Mouse (Mus musculus) megakaryocyte progenitor cell, adult 5-6 weeks (primary cell): ENCODE results near the gene Ttyh3. TPM values are rescaled to one million over a fixed set of nuclear protein-coding genes. Genes with fewer than 3 reads are reported as not detected.

Source experiments
- ATAC-seq: replicated peaks from 2 replicates; pipeline ENCODE4 v1.8.0; 2016; ENCODE audit warnings: mild to moderate bottlenecking, moderate TSS enrichment, inconsistent platforms; ENCODE audit not compliant: poor library complexity
- total RNA-seq, 2 experiments: library from RNA; stranded (forward) in 1 of 2; stranded (reverse) in 1 of 2; fragments of 157-497, 149-512 nt in 1 of 2; fragments of 200-1000 nt in 1 of 2; gene quantifications; 2 replicates each; pipeline versions ENCODE4 v1.2.3 to v1.2.4; 2015 to 2017

Ttyh3 gene
- total RNA-seq, 2 experiments from 2014 or later = 10.2 to 31.4 TPM

DNA sequence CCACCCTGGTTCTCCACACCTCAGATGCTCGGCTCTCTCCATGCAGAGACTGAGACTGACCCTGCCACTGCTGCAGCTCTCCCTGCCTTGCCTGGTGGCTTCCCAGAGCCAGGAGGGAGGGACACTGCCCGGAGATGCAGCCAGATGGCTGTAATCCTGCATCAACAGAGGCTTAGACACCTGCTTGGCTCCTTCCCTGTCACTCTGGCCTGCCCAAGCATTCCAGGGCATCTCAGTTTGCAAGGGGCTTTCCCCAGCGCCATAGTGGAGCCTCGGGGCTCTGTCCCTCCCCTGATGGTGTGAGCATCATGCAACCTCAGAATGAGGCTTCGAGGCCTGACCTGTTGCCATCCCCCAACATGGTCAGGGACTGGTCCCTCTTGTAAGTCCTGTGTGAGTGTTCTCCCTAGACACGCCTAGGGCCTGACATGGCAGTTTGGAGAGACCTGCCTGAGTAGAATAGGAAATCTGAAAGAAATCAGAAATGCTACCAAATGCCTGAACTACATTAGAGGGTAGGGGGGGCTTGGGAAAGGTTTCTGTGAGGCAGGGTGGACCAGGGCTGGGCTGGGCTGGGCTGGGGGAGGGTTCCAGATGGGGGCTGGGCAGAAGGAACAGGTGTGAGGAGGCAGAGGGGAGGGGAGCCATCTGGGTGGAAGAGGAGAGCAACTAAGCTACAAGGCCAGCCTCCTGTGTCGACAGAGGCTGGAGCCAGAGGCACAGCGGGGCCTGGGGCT, 65.7 kb downstream of the Ttyh3 start:
- no peak for ATAC-seq

DNA sequence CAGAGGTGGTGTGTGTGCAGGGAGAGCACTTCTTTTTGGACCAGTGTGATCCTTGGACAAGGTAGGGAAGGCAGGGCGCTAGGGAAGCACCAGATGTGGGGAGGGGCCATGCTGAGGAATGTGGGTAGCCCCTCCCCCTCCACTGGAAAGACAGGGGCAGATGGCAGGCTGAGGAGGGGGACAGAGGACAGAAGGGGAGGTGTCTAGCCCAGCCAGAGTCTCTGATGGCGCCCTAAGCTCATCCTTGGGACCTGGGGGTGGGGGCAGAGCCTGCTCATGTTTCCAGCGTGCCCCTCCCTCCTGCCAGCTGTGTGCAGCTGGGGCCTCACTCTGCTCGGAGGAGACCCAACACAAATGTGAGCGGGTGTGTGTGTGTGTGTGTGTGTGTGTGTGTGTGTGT, 67.3 kb downstream of the Ttyh3 start:
- ATAC-seq = no peak

DNA sequence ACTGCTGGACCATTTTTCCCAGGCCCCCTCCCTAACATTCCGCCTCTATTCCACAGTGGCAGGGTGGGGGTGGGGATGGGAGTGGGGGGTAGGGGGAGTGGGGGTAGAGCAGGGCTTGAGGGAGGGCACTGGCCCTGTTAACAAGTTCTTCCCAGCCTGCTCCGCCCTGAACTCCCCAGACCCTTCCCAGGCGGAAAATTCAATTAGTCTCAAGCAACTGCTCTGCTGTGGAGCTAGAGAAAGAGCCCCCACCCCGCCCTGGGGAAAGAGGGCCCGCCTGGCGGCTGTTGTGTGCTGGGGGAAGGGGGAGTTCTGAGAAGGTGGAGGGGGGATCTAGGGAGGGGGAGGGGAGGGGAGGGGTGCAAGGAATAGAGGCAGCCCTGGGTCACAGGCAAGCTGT, 69.1 kb downstream of the Ttyh3 start:
- ATAC-seq = no peak

DNA sequence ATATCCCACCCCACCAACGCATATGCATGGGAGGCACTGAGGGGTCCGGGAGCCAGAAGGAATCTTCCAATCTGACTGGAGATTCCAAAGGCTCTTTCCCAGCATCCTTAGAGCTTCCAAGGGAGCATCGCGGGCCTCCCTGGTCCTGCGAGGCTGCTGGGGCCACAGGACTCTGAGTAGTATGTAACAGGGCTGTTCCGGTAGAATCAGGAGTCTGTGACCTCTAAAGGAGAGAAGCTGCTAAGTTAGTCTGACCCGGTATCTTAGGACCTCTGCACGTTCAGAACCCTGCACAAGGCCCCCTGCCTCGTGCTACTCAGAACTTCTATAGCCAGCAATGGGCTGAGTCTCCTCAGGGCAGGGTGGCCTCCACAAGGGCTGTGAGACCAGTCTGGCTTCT, 69.6 kb downstream of the Ttyh3 start:
- no peak for ATAC-seq

DNA sequence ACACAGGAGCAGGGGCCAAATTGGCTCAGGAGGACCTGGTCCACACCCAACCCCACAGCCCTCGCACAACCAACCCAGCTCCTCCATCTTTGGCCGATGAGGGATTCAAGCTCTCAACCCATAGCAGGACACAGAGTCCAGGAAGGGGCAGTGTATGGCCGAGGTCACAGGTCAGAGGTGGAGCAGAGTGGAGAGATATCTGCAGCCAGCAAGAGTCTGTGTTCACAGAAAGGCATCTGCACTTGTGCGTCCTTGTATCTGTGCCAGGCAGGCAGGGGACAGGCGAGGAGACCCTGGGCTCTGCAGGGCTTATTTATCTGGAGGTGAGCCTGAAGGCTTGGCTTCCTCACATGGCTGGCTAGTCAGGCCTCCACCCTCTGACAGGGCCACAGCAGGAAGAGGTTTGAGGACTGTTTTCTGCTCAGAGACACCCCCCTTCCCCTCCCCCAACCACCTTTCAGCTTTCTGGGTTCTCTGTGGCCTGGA, 73.4 kb downstream of the Ttyh3 start:
- ATAC-seq = peak; percentile 37; the same call in 1 of the 2 replicates

DNA sequence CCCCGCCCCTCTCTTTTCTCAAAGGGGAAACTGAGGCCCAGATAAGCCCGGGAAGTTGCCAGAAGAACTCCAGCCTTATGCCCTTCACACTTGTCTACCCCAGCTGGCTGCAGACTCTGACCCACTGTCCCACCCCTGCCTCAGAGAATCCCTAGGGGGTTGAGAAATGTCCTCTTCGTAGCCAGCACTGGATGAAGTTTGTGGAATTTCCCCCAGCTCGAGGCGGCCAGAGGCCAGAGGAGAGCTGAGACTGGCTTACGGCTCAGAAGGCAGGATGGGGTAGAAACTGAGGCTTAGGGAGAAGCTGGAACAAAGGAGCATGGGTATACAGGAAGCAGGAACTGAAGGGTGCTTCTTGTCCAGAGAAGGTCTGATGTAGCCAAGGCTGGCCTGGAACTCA, 76.2 kb downstream of the Ttyh3 start:
- no peak for ATAC-seq

DNA sequence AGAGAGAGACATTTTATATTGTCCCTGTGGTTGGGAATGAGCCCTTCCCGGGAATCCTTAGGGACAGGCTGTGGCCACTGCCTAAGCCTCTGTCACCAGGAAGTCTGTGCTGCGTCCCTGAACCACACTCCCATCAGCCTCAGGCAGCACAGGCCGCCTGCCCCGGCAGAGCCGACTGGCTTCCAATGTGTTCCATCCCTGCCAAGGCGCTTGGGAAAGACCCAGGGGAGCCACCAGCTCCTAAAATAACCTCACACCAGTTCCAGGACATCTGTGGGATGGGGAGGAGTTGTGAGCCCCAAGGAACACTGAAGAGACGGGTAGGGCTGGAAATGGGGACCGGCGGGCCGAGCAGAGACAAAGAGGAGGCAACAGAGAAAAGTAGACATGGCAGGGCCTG, 77.2 kb downstream of the Ttyh3 start:
- no peak for ATAC-seq

DNA sequence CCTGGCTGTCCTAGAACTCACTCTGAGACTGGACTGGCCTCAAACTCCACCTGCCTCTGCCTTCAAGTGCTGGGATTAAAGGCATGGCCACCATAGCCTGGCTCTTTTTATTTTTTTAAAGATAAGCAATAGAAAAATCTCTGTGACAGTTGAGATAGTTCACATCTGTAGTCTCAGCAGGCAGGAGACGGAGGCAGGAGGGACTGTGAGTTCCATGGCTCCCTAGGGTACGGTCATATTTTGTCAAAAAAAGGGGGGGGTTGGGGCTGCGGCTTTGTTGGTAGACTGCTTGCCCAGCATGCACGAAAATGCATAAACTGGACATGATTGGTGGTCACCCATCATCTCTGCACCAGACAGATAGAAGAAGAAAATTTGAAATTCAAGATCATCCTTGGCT, 77.6 kb downstream of the Ttyh3 start:
- ATAC-seq = no peak

Other genes starting within 250 kb of the Ttyh3 start
- 250 and 268 TPM in 2 replicates for gene Eif3b, start 229.7 kb downstream of the Ttyh3 start, total RNA-seq (2015)
- 158 and 226 TPM in 2 replicates for gene Eif3b, start 229.7 kb downstream of the Ttyh3 start, total RNA-seq (2017)
- gene Gm4869, start 203.4 kb downstream of the Ttyh3 start, total RNA-seq (2015) = not detected in 2 replicates
- not detected in 2 replicates for gene Gm4869, start 203.4 kb downstream of the Ttyh3 start, total RNA-seq (2017)
- 68.5 and 74.5 TPM in 2 replicates for gene Chst12, start 143.5 kb downstream of the Ttyh3 start, total RNA-seq (2015)
- 31.4 and 39.4 TPM in 2 replicates for gene Chst12, start 143.5 kb downstream of the Ttyh3 start, total RNA-seq (2017)
- not detected in 2 replicates for gene Grifin, start 84.0 kb downstream of the Ttyh3 start, total RNA-seq (2015)
- not detected in 2 replicates for gene Grifin, start 84.0 kb downstream of the Ttyh3 start, total RNA-seq (2017)
- gene Lfng, start 41.7 kb downstream of the Ttyh3 start, total RNA-seq (2015) = 4.8 and 5.6 TPM in 2 replicates
- 13.4 and 15.2 TPM in 2 replicates for gene Lfng, start 41.7 kb downstream of the Ttyh3 start, total RNA-seq (2017)
- gene Iqce, start 53.3 kb upstream of the Ttyh3 start, total RNA-seq (2015) = 9.8 and 12.7 TPM in 2 replicates
- 9.2 and 9.8 TPM in 2 replicates for gene Iqce, start 53.3 kb upstream of the Ttyh3 start, total RNA-seq (2017)
- 6.2 and 6.4 TPM in 2 replicates for gene Brat1, start 56.0 kb upstream of the Ttyh3 start, total RNA-seq (2015)
- 11.1 and 12.2 TPM in 2 replicates for gene Brat1, start 56.0 kb upstream of the Ttyh3 start, total RNA-seq (2017)
- gene Amz1, start 75.1 kb upstream of the Ttyh3 start, total RNA-seq (2015) = 0.20 and 0.30 TPM in 2 replicates
- gene Amz1, start 75.1 kb upstream of the Ttyh3 start, total RNA-seq (2017) = 0.41 and 1.9 TPM in 2 replicates
- 45.4 and 50.2 TPM in 2 replicates for gene Gna12, start 181.4 kb upstream of the Ttyh3 start, total RNA-seq (2015)
- 33.6 and 33.9 TPM in 2 replicates for gene Gna12, start 181.4 kb upstream of the Ttyh3 start, total RNA-seq (2017)